Mouse (Mus musculus): Measurements from ENCODE around the gene Pard3b.

- TF ChIP-seq CTCF (conservative IDR thresholded peaks at IDR 0.05 in 1 of 2, IDR thresholded peaks at IDR 0.05 in 1 of 2; ENCODE audit: low read depth in 2 of 2, low read length in 2 of 2) (no peak), GABPA (IDR thresholded peaks at IDR 0.05; ENCODE audit: insufficient replicate concordance, low read depth, low read length) (no peak), MAX (IDR thresholded peaks at IDR 0.05; ENCODE audit: low read length) (no peak)
Observed at GRCm38 (mm10) chr1:62624836-62625235, 986.2 kb downstream of the Pard3b start.
